Mouse (Mus musculus): ENCODE results near the gene Zap70.

DNA sequence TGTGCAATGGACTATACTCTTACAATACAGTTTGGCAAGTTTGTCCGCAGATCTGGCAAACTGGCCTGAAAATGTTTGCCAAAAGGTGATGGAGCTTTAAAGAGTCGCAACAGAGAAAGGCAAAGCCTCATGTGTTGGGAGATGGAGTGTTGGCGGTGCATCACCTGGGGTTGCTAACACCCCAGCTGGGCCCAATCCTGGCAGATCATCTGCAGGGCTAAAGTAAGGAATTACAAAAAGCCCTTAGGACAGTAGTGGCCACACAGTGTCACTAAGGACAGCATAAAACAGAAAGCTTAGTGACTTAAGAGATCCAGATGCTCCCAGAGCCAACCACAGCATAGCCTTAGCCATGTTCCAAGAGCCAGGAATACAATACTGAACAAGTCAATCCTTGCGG is 43.2 kb downstream of the Zap70 start:
- TF ChIP-seq CHD2 (IDR thresholded peaks at IDR 0.05; ENCODE audit: low read depth, low read length) (no peak), ZNF384 (IDR thresholded peaks at IDR 0.05; ENCODE audit: low read depth, low read length) (no peak), MAFK (IDR thresholded peaks at IDR 0.05; ENCODE audit: insufficient read depth, low read depth, low read length) (no peak)

Data from ES-E14 (cell line).